Mouse (Mus musculus) embryo, embryonic 10.5 days (tissue): ENCODE measurements around the gene Psmb5.
"Not testable (repeated sequence)": the region's sequence is repeated elsewhere in the genome, so short reads cannot be mapped to it uniquely, and the experiment has no call there.

ENCODE experiments used
- DNase-seq: peaks from one replicate; pipeline ENCODE4 v3.0.0-alpha.2; 2015; ENCODE audit warnings: low spot score

Psmb5 gene

GRCm38 (mm10) chr14:54630583-54631239 lies 12.9 kb upstream of the Psmb5 start:
- no peak for DNase-seq

- no peak for DNase-seq
Measured at GRCm38 (mm10) chr14:54629797-54630196, 12.0 kb upstream of the Psmb5 start.

DNA sequence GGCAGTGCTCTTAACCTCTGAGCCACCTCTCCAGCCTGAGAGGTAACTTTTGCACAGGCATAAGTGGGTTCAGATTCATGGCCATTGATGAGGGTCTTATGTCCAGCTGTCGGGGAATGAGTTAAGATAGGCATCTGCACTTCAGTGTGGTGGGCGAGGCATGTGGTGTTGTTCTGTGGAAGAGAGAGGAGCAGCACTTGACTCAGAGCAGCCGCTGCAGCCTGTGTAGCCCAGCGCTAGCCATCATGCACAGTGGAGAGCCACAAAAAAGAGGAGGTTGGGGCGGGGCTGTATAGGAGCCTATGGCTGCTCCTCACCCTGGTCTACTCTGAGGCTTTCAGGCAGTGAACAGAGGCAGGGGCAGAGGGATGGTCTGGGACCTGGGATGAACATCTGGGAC lies 10.3 kb upstream of the Psmb5 start:
- DNase-seq: no peak

GRCm38 (mm10) chr14:54624976-54625375 lies 7.2 kb upstream of the Psmb5 start:
- no peak for DNase-seq

GRCm38 (mm10) chr14:54623334-54623733 lies 5.5 kb upstream of the Psmb5 start:
- DNase-seq: no peak

GRCm38 (mm10) chr14:54621133-54621532 lies 3.3 kb upstream of the Psmb5 start, which contains the start of gene Psmb11:
Gene Psmb11, plus strand, starts transcription at chr14:54621433.
- DNase-seq: no peak

GRCm38 (mm10) chr14:54617152-54617896 lies 498 bp downstream of the Psmb5 start:
- DNase-seq: peak; percentile 47

DNA sequence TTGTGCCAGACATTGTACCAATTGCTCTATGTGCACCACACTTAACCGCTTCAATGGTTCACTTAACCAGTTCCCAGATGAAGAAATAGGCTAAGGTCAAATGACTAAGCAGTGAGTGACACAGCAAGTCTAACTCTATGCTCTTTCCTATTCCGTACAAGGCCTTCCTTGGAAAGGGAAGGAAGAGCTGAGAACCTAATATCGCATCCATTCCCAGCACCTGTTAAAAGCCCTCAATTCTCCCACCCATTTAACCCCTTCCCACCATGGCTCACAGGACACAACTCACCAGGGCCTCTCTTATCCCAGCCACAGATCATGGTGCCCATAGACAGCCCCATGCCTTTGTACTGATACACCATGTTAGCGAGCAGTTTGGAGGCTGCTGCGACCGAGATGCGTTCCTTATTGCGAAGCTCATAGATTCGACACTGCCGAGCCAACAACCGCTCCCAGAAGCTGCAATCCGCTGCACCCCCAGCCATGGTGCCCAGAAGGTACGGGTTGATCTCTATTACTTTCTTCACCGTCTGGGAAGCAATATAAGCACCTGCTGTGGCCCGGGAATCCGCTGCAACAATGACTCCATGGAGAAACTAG lies 1.5 kb downstream of the Psmb5 start:
- no peak for DNase-seq

GRCm38 (mm10) chr14:54614130-54614529 lies 3.7 kb downstream of the Psmb5 start:
- not testable (repeated sequence) for DNase-seq

GRCm38 (mm10) chr14:54610648-54611047 lies 7.2 kb downstream of the Psmb5 start:
- DNase-seq: no peak

- DNase-seq: peak; percentile 61
Measured at GRCm38 (mm10) chr14:54609962-54610361, 7.9 kb downstream of the Psmb5 start.

DNA sequence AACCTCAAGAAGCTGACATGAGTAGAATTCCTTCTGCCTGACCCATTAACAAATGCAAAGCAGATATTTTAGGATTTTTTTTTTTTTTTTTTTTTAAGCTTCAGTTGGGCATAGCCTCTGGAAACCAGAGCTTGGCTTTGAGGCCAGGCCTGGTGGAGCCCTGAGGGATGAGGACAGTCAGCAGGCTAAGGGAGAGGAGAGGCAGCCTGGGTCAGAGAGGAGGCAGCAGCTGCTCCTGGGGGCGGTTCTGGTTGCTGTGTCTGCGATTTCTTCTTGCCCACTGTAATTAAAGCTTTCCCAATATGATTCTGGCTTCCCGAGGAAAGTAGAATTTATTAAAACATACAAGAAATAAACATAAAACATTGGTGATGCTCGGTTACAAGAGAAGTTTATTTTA lies 8.6 kb downstream of the Psmb5 start:
- DNase-seq: no peak

DNA sequence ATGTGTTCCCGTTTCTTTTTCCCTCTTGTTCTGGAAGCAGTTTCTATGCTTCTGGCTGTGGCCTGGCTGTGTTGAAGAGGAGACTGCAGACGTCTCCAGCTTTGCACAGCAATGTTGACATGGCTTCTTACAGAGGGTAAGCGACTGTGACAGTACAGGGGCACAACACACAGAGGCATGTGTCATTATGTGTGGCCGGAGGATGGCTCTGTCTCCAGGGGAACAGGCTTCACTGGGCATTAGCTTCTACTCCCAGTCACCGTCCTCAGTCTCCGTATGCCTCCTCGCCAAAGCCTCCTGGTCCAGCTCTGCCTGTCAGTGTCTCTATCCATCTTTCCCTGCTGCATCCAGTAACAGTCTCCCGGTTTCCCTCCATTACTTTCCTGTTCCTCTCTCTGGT lies 10.6 kb downstream of the Psmb5 start:
- no peak for DNase-seq

- DNase-seq: peak; percentile 85
Measured at GRCm38 (mm10) chr14:54605752-54606321, 12.0 kb downstream of the Psmb5 start, which contains the start of gene 4931414P19Rik. Gene 4931414P19Rik, minus strand, starts transcription at chr14:54605993.

GRCm38 (mm10) chr14:54603686-54604085 lies 14.1 kb downstream of the Psmb5 start:
- no peak for DNase-seq

- DNase-seq: peak; percentile 99
Measured at GRCm38 (mm10) chr14:54603038-54603654, 14.7 kb downstream of the Psmb5 start.

- peak; percentile 50 for DNase-seq
Measured at GRCm38 (mm10) chr14:54602613-54603012, 15.2 kb downstream of the Psmb5 start.

DNA sequence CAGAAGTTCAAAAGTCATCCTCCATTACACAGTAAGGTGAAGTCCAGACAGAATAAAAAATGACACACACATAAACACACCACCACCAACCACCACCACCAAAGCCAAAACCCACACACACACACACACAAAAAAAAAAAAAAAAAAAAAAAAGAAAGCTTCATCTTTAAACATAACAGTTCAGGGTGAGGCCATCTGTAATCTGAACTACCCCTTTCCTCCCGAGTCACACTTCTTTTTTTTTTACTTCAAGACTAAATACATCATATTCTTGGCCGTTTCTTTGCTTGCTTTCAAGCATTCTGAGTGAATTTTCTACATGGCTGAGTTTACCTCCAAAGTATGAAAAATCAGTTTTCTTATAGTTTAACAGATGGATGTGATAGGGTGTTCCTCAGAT lies 16.2 kb downstream of the Psmb5 start:
- DNase-seq: no peak

- no peak for DNase-seq
Measured at GRCm38 (mm10) chr14:54597084-54597483, 20.7 kb downstream of the Psmb5 start.

DNA sequence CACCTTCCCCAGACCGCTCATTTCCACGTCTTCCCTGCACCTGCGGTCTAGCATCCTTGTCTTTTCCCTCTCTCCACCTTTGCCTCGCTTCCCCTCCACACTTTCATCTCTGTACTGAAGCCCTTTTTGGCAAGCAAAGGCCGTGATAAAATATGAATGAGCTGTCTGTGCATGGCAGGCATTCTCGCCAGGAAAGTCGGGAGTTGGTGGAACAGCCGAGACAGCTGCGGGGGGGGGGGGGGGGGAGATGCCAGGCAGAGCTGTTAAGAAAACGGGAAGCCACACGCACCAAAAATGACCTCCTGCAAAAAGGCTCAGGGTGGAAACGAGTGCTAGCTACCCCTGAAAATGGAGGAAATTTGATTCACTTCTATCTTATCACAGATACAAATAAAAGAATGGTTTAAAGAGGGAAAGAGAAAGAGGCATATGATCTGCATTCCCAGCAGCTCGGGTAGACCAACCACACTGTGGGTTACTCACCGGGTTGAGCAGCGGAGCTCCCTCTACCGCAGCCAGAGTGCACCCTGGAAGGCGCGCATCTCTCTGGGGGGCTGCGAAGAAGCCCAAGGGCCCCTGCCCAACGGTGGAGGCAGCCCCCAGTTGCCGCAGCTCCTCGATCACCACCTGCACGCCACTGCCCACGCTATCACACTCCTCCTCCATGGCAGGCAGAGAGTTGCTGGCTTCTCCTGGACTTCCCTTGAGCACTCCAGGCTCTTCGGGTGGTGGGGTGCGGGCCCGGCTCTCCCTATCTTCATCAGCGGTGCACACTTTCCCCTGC lies 23.0 kb downstream of the Psmb5 start:
- no peak for DNase-seq

DNA sequence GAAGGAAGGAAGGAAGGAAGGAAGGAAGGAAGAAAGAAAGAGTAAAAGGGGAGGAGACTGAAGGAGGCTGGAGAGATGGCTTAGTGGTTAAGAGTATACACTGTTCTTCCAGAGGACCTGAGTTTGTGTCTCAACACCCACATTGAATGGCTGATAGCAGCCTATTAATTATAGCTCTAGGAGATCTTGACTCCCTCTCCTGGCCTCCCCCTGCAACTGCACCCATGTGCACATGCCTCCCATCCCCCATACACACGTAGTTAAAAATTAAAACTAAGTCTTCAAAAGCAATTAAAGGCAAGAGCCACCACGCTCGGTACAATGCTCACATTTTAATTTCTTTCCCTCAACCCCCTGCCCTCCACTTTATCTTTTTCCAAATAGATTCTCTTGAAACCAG lies 23.8 kb downstream of the Psmb5 start:
- DNase-seq: no peak
